Mouse (Mus musculus): ENCODE data around the gene Ptpro. TPM values are rescaled to one million over a fixed set of nuclear protein-coding genes. Genes with fewer than 3 reads are reported as not detected.
"Not testable (repeated sequence)": the region's sequence is repeated elsewhere in the genome, so short reads cannot be mapped to it uniquely, and the experiment has no call there.

Ptpro gene
- polyA plus RNA-seq, 1 experiment from 2014 or later: 11.5 TPM

DNA sequence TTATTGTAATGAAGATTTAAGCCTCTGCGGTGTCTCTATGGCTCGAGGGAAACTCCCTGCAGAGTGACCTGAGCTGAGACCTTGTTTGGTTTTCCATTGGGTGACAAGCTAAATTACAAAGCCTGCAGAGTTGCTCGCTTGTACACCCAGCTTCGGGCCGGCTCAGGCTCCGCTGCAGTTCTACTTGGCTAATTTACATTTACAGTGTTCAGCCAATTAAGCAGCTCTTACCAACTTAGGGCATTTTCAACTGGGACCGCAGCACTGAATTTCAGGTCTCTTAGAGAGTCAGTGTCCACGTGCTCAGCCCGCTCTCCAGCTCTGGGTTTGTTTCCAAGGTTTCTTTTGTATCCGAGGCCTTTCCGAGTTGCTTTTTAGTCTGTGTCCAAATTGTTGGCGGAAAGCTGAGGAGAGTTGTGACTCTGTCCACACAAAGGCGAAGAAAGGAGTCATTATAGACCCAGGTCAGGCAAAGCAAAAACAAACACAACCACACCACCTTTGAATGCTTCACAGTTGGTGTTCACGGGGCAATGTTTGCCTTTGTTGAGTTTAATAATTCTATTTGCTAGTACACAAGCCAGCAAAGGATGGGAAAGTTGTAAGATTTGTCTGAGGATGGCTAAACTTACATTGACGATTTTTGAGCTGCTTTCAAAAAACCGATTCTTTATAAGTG, 185.9 kb downstream of the Ptpro start:
- Histone ChIP-seq H3K27me3 (ENCODE audit: control insufficient read depth, insufficient read depth, low read length) (no peaks in the 10 kb centered on the region), H3K4me3 (ENCODE audit: low read length) (no peak overlapping the region), H3K4me2 (replicated peaks; ENCODE audit: low read depth, low read length) (no peak overlapping the region), H3K9ac (ENCODE audit: low read depth, low read length) (no peak overlapping the region), H3K9me3 (ENCODE audit: control insufficient read depth, low read length) (no peaks in the 10 kb centered on the region), H3K36me3 (ENCODE audit: control insufficient read depth, insufficient read depth, low read length) (no peaks in the 10 kb centered on the region), H3K27ac (ENCODE audit: low read depth, low read length) (no peak overlapping the region), H3K4me1 (ENCODE audit: control insufficient read depth, insufficient read depth, low read length) (peaks cover 5% of the 10 kb centered on the region; the same call in 1 of the 2 replicates)
- peak; percentile 70 for ATAC-seq (ENCODE audit: low FRiP score, low TSS enrichment)
- WGBS: 27% methylated on average over 16 of the region's 16 CpGs

DNA sequence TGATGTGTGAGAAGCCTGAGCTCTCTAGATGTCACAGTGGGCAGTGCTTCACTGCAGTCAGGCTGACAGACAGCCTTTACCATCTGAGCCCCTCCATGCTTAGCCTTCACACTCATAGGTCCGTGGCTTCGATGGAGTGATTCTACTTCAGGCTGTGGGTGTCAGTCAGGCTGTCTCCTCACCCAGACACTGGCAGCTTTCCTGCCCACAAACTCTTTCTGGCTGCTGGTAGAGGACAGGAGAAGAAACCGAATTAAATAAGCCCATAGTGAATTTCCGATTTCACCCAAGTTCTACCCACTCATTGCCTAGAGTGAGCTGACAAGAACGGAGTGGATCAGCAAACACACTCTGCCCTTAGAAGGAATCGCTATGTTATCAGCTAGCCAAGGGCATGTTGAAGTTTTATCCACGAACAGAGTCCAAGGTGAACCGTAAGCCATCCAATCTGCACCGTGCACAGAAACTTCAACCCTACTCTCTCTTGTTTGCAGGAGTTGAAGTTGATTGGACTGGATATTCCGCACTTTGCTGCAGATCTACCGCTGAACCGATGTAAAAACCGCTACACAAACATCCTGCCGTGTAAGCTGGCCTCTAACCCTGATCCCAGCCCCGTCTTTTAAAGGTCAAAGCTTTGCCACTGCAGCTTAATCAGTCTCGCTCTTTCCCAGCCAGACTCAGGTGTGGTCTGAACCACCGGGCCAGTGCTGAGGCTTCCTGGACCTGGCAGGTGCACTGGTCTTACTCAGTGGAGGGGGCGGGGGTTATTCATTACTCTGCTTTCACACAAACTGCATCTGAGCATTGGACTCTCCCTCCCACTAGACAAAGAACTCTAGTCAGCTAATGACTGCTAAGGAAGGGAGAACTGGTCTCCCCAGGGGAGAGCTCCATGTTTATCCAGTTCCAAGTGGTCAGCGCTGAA, 188.7 kb downstream of the Ptpro start:
- Histone ChIP-seq H3K27me3 (ENCODE audit: control insufficient read depth, insufficient read depth, low read length) (no peaks in the 10 kb centered on the region), H3K9ac (ENCODE audit: low read depth, low read length) (no peak overlapping the region), H3K4me1 (ENCODE audit: control insufficient read depth, insufficient read depth, low read length) (peaks cover 5% of the 10 kb centered on the region; the same call in 1 of the 2 replicates), H3K4me2 (replicated peaks; ENCODE audit: low read depth, low read length) (no peak overlapping the region), H3K4me3 (ENCODE audit: low read length) (no peak overlapping the region), H3K36me3 (ENCODE audit: control insufficient read depth, insufficient read depth, low read length) (no peaks in the 10 kb centered on the region), H3K9me3 (ENCODE audit: control insufficient read depth, low read length) (no peaks in the 10 kb centered on the region), H3K27ac (ENCODE audit: low read depth, low read length) (no peak overlapping the region)
- no peak for ATAC-seq (ENCODE audit: low FRiP score, low TSS enrichment)
- 70% methylated on average over 19 of the region's 19 CpGs for WGBS

DNA sequence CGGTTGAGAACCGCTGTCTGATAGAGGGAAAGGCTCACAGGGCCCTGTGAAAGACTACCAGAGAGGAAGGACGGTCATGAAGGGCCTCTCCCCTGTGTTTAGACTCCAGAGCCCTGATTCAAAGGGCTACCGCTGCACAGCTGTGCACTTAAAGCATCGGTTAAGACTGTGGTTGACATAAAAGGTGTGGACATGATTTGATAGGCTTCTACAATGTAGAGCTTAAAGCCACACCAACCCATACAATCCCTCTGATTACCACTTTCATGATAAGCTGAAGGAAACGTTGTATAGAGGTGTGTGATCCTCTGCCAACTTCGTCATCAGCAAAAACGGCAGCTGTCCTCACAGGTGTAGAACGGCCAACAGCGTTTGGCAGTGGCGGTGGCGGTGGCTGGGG, 191.0 kb downstream of the Ptpro start:
- H3K4me3 ChIP-seq (ENCODE audit: low read length): no peak overlapping the region
- no peak overlapping the region for H3K27ac ChIP-seq (ENCODE audit: low read depth, low read length)
- 90% methylated on average over 12 of the region's 12 CpGs for WGBS
- H3K9me3 ChIP-seq (ENCODE audit: control insufficient read depth, low read length): no peaks in the 10 kb centered on the region
- no peak for ATAC-seq (ENCODE audit: low FRiP score, low TSS enrichment)
- H3K4me1 ChIP-seq (ENCODE audit: control insufficient read depth, insufficient read depth, low read length): 0 out of 2 replicates have a peak, but pooled peaks cover 3% of the 10 kb centered on the region
- H3K9ac ChIP-seq (ENCODE audit: low read depth, low read length): no peak overlapping the region
- no peak overlapping the region for H3K4me2 ChIP-seq (replicated peaks; ENCODE audit: low read depth, low read length)
- no peaks in the 10 kb centered on the region for H3K36me3 ChIP-seq (ENCODE audit: control insufficient read depth, insufficient read depth, low read length)
- H3K27me3 ChIP-seq (ENCODE audit: control insufficient read depth, insufficient read depth, low read length): no peaks in the 10 kb centered on the region

DNA sequence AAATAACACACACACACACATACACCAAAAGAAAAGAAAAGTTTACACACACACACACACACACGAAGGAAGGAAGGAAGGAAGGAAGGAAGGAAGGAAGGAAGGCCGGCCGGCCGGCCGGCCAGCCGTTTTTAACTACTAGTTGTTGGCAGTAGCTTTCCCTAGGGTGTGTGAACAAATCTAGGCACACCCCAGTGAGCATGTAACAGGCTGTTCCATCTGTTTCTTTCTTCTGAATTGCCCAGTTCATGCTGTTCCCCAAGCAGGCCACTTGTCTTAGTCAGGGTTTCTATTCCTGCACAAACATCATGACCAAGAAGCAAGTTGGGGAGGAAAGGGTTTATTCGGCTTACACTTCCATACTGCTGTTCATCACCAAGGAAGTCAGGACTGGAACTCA, 194.0 kb downstream of the Ptpro start:
- 84% methylated on average over 6 of the region's 7 CpGs for WGBS
- ATAC-seq (ENCODE audit: low FRiP score, low TSS enrichment); H3K27me3 ChIP-seq (ENCODE audit: control insufficient read depth, insufficient read depth, low read length); H3K9ac ChIP-seq (ENCODE audit: low read depth, low read length); H3K36me3 ChIP-seq (ENCODE audit: control insufficient read depth, insufficient read depth, low read length); H3K4me3 ChIP-seq (ENCODE audit: low read length); H3K4me1 ChIP-seq (ENCODE audit: control insufficient read depth, insufficient read depth, low read length); H3K4me2 ChIP-seq (replicated peaks; ENCODE audit: low read depth, low read length); H3K9me3 ChIP-seq (ENCODE audit: control insufficient read depth, low read length); H3K27ac ChIP-seq (ENCODE audit: low read depth, low read length): not testable (repeated sequence)

DNA sequence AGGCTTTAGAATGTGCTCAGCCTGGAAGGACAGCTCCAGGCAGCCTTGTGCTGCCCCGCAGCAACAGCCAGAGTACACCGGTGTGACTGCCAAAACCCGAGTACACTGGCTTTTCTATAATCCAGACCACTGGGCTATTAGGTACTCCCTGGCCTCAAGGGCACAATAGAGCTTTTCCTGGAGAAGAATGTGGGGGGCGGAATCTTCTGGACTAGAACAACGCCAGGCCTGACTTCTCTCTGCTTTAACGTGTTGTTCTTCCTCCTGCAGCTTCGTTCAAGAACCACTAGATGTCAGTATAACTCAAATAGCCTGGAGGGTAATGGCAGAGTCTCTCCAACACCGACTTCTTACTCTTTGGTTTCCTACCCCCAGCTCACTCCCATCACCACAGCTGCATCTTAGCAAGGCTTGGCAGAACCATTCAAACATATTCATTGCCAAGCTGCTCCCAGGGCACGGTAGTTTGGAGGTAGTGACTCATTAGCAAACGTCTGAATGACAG, 203.5 kb downstream of the Ptpro start:
- Histone ChIP-seq H3K4me2 (replicated peaks; ENCODE audit: low read depth, low read length) (peak overlapping the region; percentile 12; the same call in 1 of the 2 replicates), H3K9ac (ENCODE audit: low read depth, low read length) (no peak overlapping the region), H3K36me3 (ENCODE audit: control insufficient read depth, insufficient read depth, low read length) (no peaks in the 10 kb centered on the region), H3K4me3 (ENCODE audit: low read length) (no peak overlapping the region), H3K4me1 (ENCODE audit: control insufficient read depth, insufficient read depth, low read length) (no peaks in the 10 kb centered on the region), H3K27ac (ENCODE audit: low read depth, low read length) (no peak overlapping the region), H3K27me3 (ENCODE audit: control insufficient read depth, insufficient read depth, low read length) (no peaks in the 10 kb centered on the region), H3K9me3 (ENCODE audit: control insufficient read depth, low read length) (no peaks in the 10 kb centered on the region)
- peak; percentile 90 for ATAC-seq (ENCODE audit: low FRiP score, low TSS enrichment)
- 14% methylated on average over 10 of the region's 10 CpGs for WGBS

DNA sequence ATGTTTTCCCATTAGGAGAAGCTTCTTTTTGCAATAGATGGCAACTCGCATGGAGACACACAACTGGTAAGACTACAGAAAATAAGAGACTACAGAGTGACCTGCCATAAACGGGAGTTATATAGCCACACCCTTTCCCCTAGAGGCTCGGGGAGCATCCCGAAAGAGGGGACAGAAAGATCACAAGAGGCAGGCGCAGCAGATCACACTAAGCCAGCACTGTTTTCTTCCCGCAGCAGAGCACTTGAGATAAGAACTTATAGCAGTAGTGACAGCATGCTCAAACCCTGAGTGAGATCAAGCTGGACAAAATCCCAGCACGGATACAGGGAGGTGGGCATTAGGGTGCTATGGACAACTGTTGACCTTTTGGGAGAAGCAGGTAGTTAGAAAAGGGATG, 203.9 kb downstream of the Ptpro start:
- Histone ChIP-seq H3K27me3 (ENCODE audit: control insufficient read depth, insufficient read depth, low read length) (no peaks in the 10 kb centered on the region), H3K9me3 (ENCODE audit: control insufficient read depth, low read length) (no peaks in the 10 kb centered on the region), H3K27ac (ENCODE audit: low read depth, low read length) (no peak overlapping the region), H3K9ac (ENCODE audit: low read depth, low read length) (no peak overlapping the region), H3K4me1 (ENCODE audit: control insufficient read depth, insufficient read depth, low read length) (no peaks in the 10 kb centered on the region), H3K4me2 (replicated peaks; ENCODE audit: low read depth, low read length) (no peak overlapping the region), H3K36me3 (ENCODE audit: control insufficient read depth, insufficient read depth, low read length) (no peaks in the 10 kb centered on the region), H3K4me3 (ENCODE audit: low read length) (no peak overlapping the region)
- 57% methylated on average over 7 of the region's 7 CpGs for WGBS
- 0 out of 2 replicates have a peak, but pooled peaks have one; percentile 11 for ATAC-seq (ENCODE audit: low FRiP score, low TSS enrichment)

DNA sequence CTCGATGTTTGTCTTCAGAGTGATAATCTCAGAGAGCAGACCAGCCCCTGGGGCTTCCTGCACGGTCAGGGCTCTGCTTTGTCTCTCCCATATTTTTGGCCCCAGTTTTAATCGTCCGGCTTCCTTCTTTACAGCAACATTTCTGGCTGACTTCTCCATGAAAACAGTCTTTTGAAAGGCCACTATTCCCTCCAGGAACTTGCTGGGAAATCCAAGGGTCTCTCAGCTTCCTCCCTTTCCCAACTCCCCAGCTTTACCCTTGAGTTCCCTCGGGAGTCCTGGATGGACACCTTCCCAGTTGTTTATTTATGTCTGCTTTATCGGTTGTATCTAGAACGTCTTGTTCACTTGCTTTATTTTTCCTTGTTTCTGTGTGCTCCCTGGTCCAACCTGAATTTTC, 205.1 kb downstream of the Ptpro start:
- no peaks in the 10 kb centered on the region for H3K4me1 ChIP-seq (ENCODE audit: control insufficient read depth, insufficient read depth, low read length)
- no peak overlapping the region for H3K4me2 ChIP-seq (replicated peaks; ENCODE audit: low read depth, low read length)
- H3K9ac ChIP-seq (ENCODE audit: low read depth, low read length): no peak overlapping the region
- no peak overlapping the region for H3K27ac ChIP-seq (ENCODE audit: low read depth, low read length)
- H3K9me3 ChIP-seq (ENCODE audit: control insufficient read depth, low read length): no peaks in the 10 kb centered on the region
- H3K36me3 ChIP-seq (ENCODE audit: control insufficient read depth, insufficient read depth, low read length): no peaks in the 10 kb centered on the region
- no peak for ATAC-seq (ENCODE audit: low FRiP score, low TSS enrichment)
- no peaks in the 10 kb centered on the region for H3K27me3 ChIP-seq (ENCODE audit: control insufficient read depth, insufficient read depth, low read length)
- H3K4me3 ChIP-seq (ENCODE audit: low read length): no peak overlapping the region
- 48% methylated on average over 7 of the region's 7 CpGs for WGBS

DNA sequence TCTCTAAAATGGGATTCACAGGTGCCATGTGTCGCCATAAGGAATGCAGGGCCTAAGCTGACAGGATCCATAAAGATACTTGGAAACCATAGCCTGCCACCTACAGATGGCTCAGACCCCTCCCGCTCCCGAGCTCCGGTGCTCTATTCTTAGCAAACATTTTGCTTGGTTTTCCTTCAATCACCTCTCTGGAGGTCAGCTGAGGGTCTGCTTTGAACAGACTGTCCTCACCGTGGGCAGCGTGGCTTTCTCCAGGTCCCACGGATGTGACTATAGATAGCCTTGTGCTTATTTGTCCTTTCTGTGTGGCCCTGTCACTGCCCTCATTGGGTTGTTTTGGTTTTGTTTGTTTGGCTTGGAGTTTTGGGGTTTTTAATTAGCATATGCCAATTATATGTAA, 206.0 kb downstream of the Ptpro start:
- ATAC-seq (ENCODE audit: low FRiP score, low TSS enrichment): no peak
- no peaks in the 10 kb centered on the region for H3K4me1 ChIP-seq (ENCODE audit: control insufficient read depth, insufficient read depth, low read length)
- no peak overlapping the region for H3K4me2 ChIP-seq (replicated peaks; ENCODE audit: low read depth, low read length)
- no peak overlapping the region for H3K4me3 ChIP-seq (ENCODE audit: low read length)
- H3K9me3 ChIP-seq (ENCODE audit: control insufficient read depth, low read length): no peaks in the 10 kb centered on the region
- H3K9ac ChIP-seq (ENCODE audit: low read depth, low read length): no peak overlapping the region
- H3K27ac ChIP-seq (ENCODE audit: low read depth, low read length): no peak overlapping the region
- no peaks in the 10 kb centered on the region for H3K27me3 ChIP-seq (ENCODE audit: control insufficient read depth, insufficient read depth, low read length)
- H3K36me3 ChIP-seq (ENCODE audit: control insufficient read depth, insufficient read depth, low read length): no peaks in the 10 kb centered on the region
- 75% methylated on average over 7 of the region's 7 CpGs for WGBS

DNA sequence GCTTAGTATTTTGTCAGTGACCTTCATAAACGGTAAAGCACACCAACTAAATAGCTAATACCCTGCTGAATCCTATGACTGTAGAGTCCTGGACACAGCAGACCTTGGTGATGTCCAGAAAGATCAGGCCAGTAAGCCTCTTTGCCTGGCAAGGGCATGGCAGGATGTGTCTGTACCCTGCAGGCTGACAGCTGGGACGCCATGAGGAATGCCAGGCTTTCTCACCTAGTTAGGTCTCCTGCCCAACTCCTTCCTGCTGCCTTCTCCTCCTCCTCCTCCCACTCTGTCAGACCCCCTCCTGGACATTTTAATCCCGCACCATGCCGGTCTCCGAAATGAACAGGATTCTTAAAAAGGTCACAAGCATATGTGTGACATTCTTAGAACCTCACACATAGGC, 211.7 kb downstream of the Ptpro start:
- no peak overlapping the region for H3K9ac ChIP-seq (ENCODE audit: low read depth, low read length)
- no peaks in the 10 kb centered on the region for H3K27me3 ChIP-seq (ENCODE audit: control insufficient read depth, insufficient read depth, low read length)
- no peak overlapping the region for H3K4me3 ChIP-seq (ENCODE audit: low read length)
- no peaks in the 10 kb centered on the region for H3K36me3 ChIP-seq (ENCODE audit: control insufficient read depth, insufficient read depth, low read length)
- no peak overlapping the region for H3K27ac ChIP-seq (ENCODE audit: low read depth, low read length)
- 92% methylated on average over 5 of the region's 5 CpGs for WGBS
- H3K4me1 ChIP-seq (ENCODE audit: control insufficient read depth, insufficient read depth, low read length): no peaks in the 10 kb centered on the region
- no peak overlapping the region for H3K4me2 ChIP-seq (replicated peaks; ENCODE audit: low read depth, low read length)
- H3K9me3 ChIP-seq (ENCODE audit: control insufficient read depth, low read length): no peaks in the 10 kb centered on the region
- no peak for ATAC-seq (ENCODE audit: low FRiP score, low TSS enrichment)
